Mouse (Mus musculus) cerebellum, adult 18-20 months (tissue): Measurements from ENCODE around the gene Olfr105-ps.

Experiments used
- DNase-seq, 2 experiments: peaks; one replicate each; pipeline ENCODE4 v3.0.0; 2021

The Olfr105-ps gene

DNA sequence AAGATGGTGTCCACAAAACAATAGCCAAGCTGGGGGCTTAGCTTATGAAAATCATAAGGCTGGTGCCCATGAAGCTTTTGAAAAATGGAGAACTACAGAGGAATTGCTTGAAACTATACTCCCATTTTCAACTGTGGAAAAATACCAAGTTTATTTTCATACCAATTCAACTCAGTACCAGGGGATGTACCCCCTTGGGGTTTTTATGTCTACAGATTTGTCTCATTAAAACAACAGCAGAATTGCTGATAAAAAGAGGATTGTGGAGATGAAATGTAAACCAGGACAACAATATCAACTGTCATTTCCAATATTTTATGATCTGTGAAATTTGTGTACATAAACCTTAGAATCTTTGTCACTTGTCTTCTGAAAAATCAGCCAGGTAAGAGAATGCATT, at the start of gene Olfr105-ps:
Gene Olfr105-ps, plus strand, starts transcription at position 301 of the 400 bp plus-strand sequence.
- DNase-seq, result no peak

DNA sequence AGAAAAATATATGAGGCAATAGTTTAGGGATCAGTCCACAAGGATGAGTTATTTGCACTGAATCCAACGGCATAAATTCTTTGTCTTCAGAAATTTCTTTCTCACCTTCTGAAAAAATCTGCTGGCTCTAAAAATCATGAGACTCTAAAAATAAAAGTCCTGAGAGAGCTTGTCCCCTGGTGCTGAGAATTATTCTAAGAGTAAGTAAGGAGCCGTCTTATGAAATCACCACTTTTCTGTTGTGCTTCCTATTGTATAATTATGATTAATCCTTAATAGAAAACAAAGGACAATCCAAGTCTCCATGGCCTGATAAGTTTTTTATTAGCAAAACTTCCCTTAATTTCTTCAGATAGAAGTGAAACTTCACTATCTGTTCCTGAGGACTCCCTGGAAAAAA, 39.2 kb upstream of the Olfr105-ps start, which contains the start of gene Olfr103:
Gene Olfr103, minus strand, starts transcription at position 101 of the 400 bp plus-strand sequence.
- DNase-seq, result no peak

DNA sequence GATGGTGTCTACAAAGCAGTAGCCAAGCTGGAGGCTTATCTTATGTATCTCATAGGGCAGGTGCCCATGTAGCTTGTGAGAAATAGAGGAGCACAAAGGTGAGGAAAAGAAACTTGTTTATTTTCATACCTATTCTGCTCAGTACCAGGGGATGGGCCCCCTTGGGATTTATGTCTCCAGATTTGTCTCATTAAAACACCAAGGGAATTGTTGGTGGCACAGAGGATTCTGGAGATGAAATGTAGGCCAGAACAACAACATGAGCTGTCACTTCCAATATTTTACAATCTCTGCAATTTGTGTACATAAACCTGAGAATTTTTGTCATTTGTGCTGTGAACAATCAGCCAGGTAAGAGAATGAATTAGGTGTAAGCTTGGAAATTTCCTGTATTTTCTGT, 19.6 kb upstream of the Olfr105-ps start, which contains the start of gene Olfr104-ps:
Gene Olfr104-ps, plus strand, starts transcription at position 301 of the 400 bp plus-strand sequence.
- no peak for DNase-seq

DNA sequence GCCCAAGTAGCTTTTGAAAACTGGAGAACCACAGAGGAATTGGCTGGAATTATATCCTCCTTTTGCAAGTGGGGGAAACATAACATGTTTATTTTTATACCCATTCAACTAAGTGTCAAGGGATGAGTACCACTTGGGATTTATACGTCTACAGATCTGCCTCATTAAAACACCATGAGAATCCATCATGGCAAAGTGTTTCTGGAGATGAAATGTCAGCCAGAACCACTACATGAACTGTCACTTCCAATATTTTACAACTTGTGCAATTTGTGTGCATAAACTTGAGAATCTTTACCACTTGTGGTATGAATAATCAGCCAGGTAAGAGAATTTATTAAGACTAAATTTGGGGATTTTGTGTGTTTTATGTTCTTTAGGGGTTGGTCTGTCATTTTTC, 11.3 kb downstream of the Olfr105-ps start, which contains the start of gene Olfr106-ps:
Gene Olfr106-ps, plus strand, starts transcription at position 301 of the 400 bp plus-strand sequence.
- DNase-seq, result no peak

DNA sequence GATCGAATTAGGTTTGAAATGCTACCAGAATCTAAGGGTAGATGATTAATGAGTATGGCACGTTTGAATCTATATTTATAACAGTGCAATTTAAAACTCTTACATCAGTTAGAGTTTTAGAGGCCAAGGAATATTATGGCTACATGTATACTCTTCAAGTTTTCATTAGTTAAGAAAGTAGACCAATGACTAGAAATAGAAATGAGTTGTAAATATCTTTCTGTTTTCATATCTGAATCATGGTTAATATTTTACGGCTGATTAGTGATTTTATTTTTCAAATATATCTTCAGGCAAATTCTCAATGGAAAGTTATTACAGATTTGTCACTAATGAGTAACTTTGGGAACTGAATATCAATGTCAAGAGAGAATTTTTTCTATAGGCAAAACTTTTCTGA, 20.1 kb downstream of the Olfr105-ps start, which contains the start of gene Olfr107:
Gene Olfr107, plus strand, starts transcription at position 301 of the 400 bp plus-strand sequence.
- no peak for DNase-seq

DNA sequence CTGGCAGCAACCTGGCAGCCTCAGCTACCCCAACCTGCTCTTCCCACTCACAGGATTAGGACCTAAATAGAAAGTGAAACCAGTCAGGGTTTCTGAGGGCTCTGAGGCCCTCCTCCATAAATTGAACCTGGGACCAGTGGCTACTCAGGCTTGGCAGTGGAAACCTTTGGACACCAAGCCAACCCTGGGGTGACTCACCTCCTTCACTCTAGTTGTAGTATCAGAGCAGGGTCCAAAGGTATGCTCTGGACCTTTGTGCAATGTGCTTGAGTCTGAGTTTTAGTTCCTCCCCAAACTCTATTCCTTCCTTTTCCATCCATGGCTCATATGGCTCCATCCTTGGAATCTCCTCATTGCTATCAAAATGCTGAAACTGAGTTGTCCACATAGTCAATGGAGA, 34.5 kb downstream of the Olfr105-ps start:
- DNase-seq, result no peak
